Mouse (Mus musculus) liver, embryonic 16.5 days (tissue): Measurements from ENCODE around the gene Gm10638. TPM values are rescaled to one million over a fixed set of nuclear protein-coding genes. Genes with fewer than 3 reads are reported as not detected.

Experiments
- ATAC-seq: fragments of 200-750 bp; cut with Nextera tagmentation; 2 replicates; pipeline ENCODE4 v1.8.0; 2017; ENCODE audit warnings: low read depth, mild to moderate bottlenecking, moderate number of reproducible peaks, moderate library complexity
- H3K27ac ChIP-seq: fragments of 300-500 bp; sonication (generic); 2 replicates; pipeline ENCODE4 v1.5.1; 2014; ENCODE audit warnings: mild to moderate bottlenecking, low read length
- H3K27me3 ChIP-seq: fragments of 300-500 bp; sonication (generic); 2 replicates; pipeline ENCODE4 v1.6.1; 2014; ENCODE audit warnings: low read depth, low read length, mixed read lengths; ENCODE audit not compliant: control insufficient read depth, insufficient read depth
- H3K36me3 ChIP-seq: fragments of 300-500 bp; sonication (generic); 2 replicates; pipeline ENCODE4 v1.6.1; 2014; ENCODE audit warnings: mild to moderate bottlenecking; ENCODE audit not compliant: control insufficient read depth, insufficient read depth
- H3K4me1 ChIP-seq: fragments of 300-500 bp; sonication (generic); 2 replicates; pipeline ENCODE4 v1.6.1; 2014; ENCODE audit warnings: low read depth, low read length, mixed read lengths; ENCODE audit not compliant: control insufficient read depth
- H3K4me2 ChIP-seq: fragments of 300-500 bp; sonication (generic); 2 replicates; pipeline ENCODE4 v1.6.1; 2014; ENCODE audit warnings: low read depth, low read length, mixed read lengths
- H3K4me3 ChIP-seq: fragments of 300-500 bp; sonication (generic); 2 replicates; pipeline ENCODE4 v1.5.1; 2014; ENCODE audit warnings: low read depth, mild to moderate bottlenecking, low read length
- H3K9ac ChIP-seq: fragments of 300-500 bp; sonication (generic); 2 replicates; pipeline ENCODE4 v1.6.1; 2014; ENCODE audit warnings: low read depth, low read length
- H3K9me3 ChIP-seq: fragments of 300-500 bp; sonication (generic); replicated peaks from 2 replicates; pipeline ENCODE4 v1.6.1; 2016; ENCODE audit warnings: low read length; ENCODE audit not compliant: control insufficient read depth
- WGBS: fragments of 180-500 bp; shearing (Covaris S2); extraction: QIAGEN DNeasy Blood & Tissue Kit; methylation state at CpG from one replicate; pipeline ENCODE4 v1.1.7; 2014; ENCODE audit not compliant: insufficient replicate concordance; 5-methylcytosine and 5-hydroxymethylcytosine counted together
- polyA plus RNA-seq: library from polyadenylated mRNA; unstranded; fragments of >200 nt; fragmentation: Nextera tagmentation; extraction: Ambion mirVana; gene quantifications from 2 replicates; pipeline ENCODE4 v1.2.1, GENCODE M21; 2015

Gm10638 gene
- polyA plus RNA-seq, 1 experiment from 2014 or later, result 0.80 TPM

GRCm38 (mm10) chr8:86791542-86791941 is 46.0 kb downstream of the Gm10638 start:
- WGBS, result 72% methylated on average over 6 of the region's 6 CpGs
- Histone ChIP-seq H3K4me1 (peaks cover 2% of the 10 kb centered on the region; the same call in 1 of the 2 replicates), H3K27ac (no peak overlapping the region), H3K4me2 (no peak overlapping the region), H3K4me3 (no peak overlapping the region), H3K9me3 (no peaks in the 10 kb centered on the region), H3K9ac (no peak overlapping the region), H3K36me3 (no peaks in the 10 kb centered on the region), H3K27me3 (no peaks in the 10 kb centered on the region; the same call in 1 of the 2 replicates)
- ATAC-seq, result no peak

DNA sequence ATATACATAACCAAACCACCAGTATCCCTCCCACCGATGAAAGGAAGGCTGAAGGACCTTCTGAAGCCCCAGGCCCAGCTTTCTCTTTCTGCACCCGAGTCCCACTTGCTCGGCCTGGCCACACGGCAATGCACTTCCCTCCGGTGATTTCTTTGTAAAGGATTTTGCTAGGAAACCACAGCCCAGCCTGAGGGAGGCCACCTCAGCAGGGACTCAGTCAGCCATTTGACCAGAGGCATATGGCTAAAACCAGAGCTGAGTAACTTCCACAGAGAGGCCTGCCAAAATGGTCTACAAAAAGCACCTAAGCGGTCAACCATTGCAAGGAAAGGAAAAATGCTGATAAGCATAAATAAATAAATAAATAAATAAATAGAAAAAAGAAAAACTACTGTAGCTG is 49.2 kb downstream of the Gm10638 start:
- ATAC-seq, result no peak
- Histone ChIP-seq H3K4me1 (no peaks in the 10 kb centered on the region), H3K27me3 (no peaks in the 10 kb centered on the region; the same call in 1 of the 2 replicates), H3K9me3 (no peaks in the 10 kb centered on the region), H3K36me3 (no peaks in the 10 kb centered on the region), H3K27ac (no peak overlapping the region), H3K9ac (no peak overlapping the region), H3K4me2 (no peak overlapping the region), H3K4me3 (no peak overlapping the region)
- 28% methylated on average over 6 of the region's 6 CpGs for WGBS

Other genes starting within 250 kb of the Gm10638 start
- gene Abcc12, start 165.0 kb upstream of the Gm10638 start, polyA plus RNA-seq, result not detected in 2 replicates
- gene Lonp2, start 121.7 kb upstream of the Gm10638 start, polyA plus RNA-seq, result 39.8 and 40.3 TPM in 2 replicates
- gene Siah1a, start 235 bp downstream of the Gm10638 start, polyA plus RNA-seq, result 10.2 and 12.2 TPM in 2 replicates
- 1.9 and 2.2 TPM in 2 replicates for gene N4bp1, start 139.6 kb downstream of the Gm10638 start, polyA plus RNA-seq